Mouse (Mus musculus): Measurements from ENCODE around the gene Ccdc162.

Gene Ccdc162

GRCm38 (mm10) chr10:41576328-41576833 is 140.1 kb downstream of the Ccdc162 start:
- Histone ChIP-seq H3K4me3 (replicated peaks; ENCODE audit: low read length) (no peak overlapping the region), H3K36me3 (ENCODE audit: insufficient read depth, low read length) (no peaks in the 10 kb centered on the region), H3K9me3 (ENCODE audit: low read length) (no peaks in the 10 kb centered on the region), H3K27me3 (ENCODE audit: insufficient read depth, low read length) (no peaks in the 10 kb centered on the region), H3K4me1 (replicated peaks; ENCODE audit: low read depth, low read length) (peaks cover 9% of the 10 kb centered on the region)
- TF ChIP-seq CTCF (conservative IDR thresholded peaks at IDR 0.05; ENCODE audit: low read length): no peak

GRCm38 (mm10) chr10:41575451-41576327 is 140.7 kb downstream of the Ccdc162 start:
- no peak for TF ChIP-seq POU5F1 (IDR thresholded peaks at IDR 0.05; ENCODE audit: borderline replicate concordance, low read length)
- TF ChIP-seq CTCF (conservative IDR thresholded peaks at IDR 0.05; ENCODE audit: low read length): no peak
- no peak for TF ChIP-seq NANOG (IDR thresholded peaks at IDR 0.05; ENCODE audit: borderline replicate concordance, low read length)
- H3K4me1 ChIP-seq (replicated peaks; ENCODE audit: low read depth, low read length): peaks cover 5% of the 10 kb centered on the region
- H3K4me3 ChIP-seq (replicated peaks; ENCODE audit: low read length): no peak overlapping the region
- H3K9me3 ChIP-seq (ENCODE audit: low read length): no peaks in the 10 kb centered on the region
- H3K36me3 ChIP-seq (ENCODE audit: insufficient read depth, low read length): no peaks in the 10 kb centered on the region
- no peaks in the 10 kb centered on the region for H3K27me3 ChIP-seq (ENCODE audit: insufficient read depth, low read length)

- H3K27me3 ChIP-seq (ENCODE audit: insufficient read depth, low read length): no peaks in the 10 kb centered on the region
- TF ChIP-seq POU5F1 (IDR thresholded peaks at IDR 0.05; ENCODE audit: borderline replicate concordance, low read length) (no peak), CTCF (conservative IDR thresholded peaks at IDR 0.05; ENCODE audit: low read length) (no peak), NANOG (IDR thresholded peaks at IDR 0.05; ENCODE audit: borderline replicate concordance, low read length) (no peak)
- no peak overlapping the region for H3K4me3 ChIP-seq (replicated peaks; ENCODE audit: low read length)
- H3K9me3 ChIP-seq (ENCODE audit: low read length): no peaks in the 10 kb centered on the region
- peaks cover 3% of the 10 kb centered on the region; the same call in 1 of the 2 replicates for H3K4me1 ChIP-seq (replicated peaks; ENCODE audit: low read depth, low read length)
- H3K36me3 ChIP-seq (ENCODE audit: insufficient read depth, low read length): no peaks in the 10 kb centered on the region
Observed at GRCm38 (mm10) chr10:41573190-41573589, 143.2 kb downstream of the Ccdc162 start.

GRCm38 (mm10) chr10:41572274-41572673 is 144.2 kb downstream of the Ccdc162 start:
- no peak for TF ChIP-seq CTCF (conservative IDR thresholded peaks at IDR 0.05; ENCODE audit: low read length)
- TF ChIP-seq NANOG (IDR thresholded peaks at IDR 0.05; ENCODE audit: borderline replicate concordance, low read length): no peak
- no peak for TF ChIP-seq POU5F1 (IDR thresholded peaks at IDR 0.05; ENCODE audit: borderline replicate concordance, low read length)
- no peaks in the 10 kb centered on the region for H3K9me3 ChIP-seq (ENCODE audit: low read length)
- peaks cover 3% of the 10 kb centered on the region; the same call in 1 of the 2 replicates for H3K4me1 ChIP-seq (replicated peaks; ENCODE audit: low read depth, low read length)
- no peak overlapping the region for H3K4me3 ChIP-seq (replicated peaks; ENCODE audit: low read length)
- H3K27me3 ChIP-seq (ENCODE audit: insufficient read depth, low read length): no peaks in the 10 kb centered on the region
- no peaks in the 10 kb centered on the region for H3K36me3 ChIP-seq (ENCODE audit: insufficient read depth, low read length)

GRCm38 (mm10) chr10:41571065-41571464 is 145.4 kb downstream of the Ccdc162 start:
- no peaks in the 10 kb centered on the region for H3K9me3 ChIP-seq (ENCODE audit: low read length)
- no peak for TF ChIP-seq POU5F1 (IDR thresholded peaks at IDR 0.05; ENCODE audit: borderline replicate concordance, low read length)
- no peak for TF ChIP-seq NANOG (IDR thresholded peaks at IDR 0.05; ENCODE audit: borderline replicate concordance, low read length)
- no peak for TF ChIP-seq CTCF (conservative IDR thresholded peaks at IDR 0.05; ENCODE audit: low read length)
- no peaks in the 10 kb centered on the region for H3K27me3 ChIP-seq (ENCODE audit: insufficient read depth, low read length)
- peaks cover 6% of the 10 kb centered on the region for H3K4me1 ChIP-seq (replicated peaks; ENCODE audit: low read depth, low read length)
- no peak overlapping the region for H3K4me3 ChIP-seq (replicated peaks; ENCODE audit: low read length)
- no peaks in the 10 kb centered on the region for H3K36me3 ChIP-seq (ENCODE audit: insufficient read depth, low read length)

- Histone ChIP-seq H3K36me3 (ENCODE audit: insufficient read depth, low read length) (no peaks in the 10 kb centered on the region), H3K9me3 (ENCODE audit: low read length) (no peaks in the 10 kb centered on the region), H3K4me3 (replicated peaks; ENCODE audit: low read length) (no peak overlapping the region), H3K4me1 (replicated peaks; ENCODE audit: low read depth, low read length) (peaks cover 19% of the 10 kb centered on the region), H3K27me3 (ENCODE audit: insufficient read depth, low read length) (no peaks in the 10 kb centered on the region)
- TF ChIP-seq POU5F1 (IDR thresholded peaks at IDR 0.05; ENCODE audit: borderline replicate concordance, low read length) (no peak), NANOG (IDR thresholded peaks at IDR 0.05; ENCODE audit: borderline replicate concordance, low read length) (no peak), CTCF (conservative IDR thresholded peaks at IDR 0.05; ENCODE audit: low read length) (no peak)
Observed at GRCm38 (mm10) chr10:41568306-41568705, 148.1 kb downstream of the Ccdc162 start.

- peak overlapping the region; percentile 65 for H3K4me3 ChIP-seq (replicated peaks; ENCODE audit: low read length)
- H3K9me3 ChIP-seq (ENCODE audit: low read length): peaks cover 11% of the 10 kb centered on the region
- H3K4me1 ChIP-seq (replicated peaks; ENCODE audit: low read depth, low read length): peaks cover 18% of the 10 kb centered on the region
- H3K36me3 ChIP-seq (ENCODE audit: insufficient read depth, low read length): no peaks in the 10 kb centered on the region
- TF ChIP-seq POU5F1 (IDR thresholded peaks at IDR 0.05; ENCODE audit: borderline replicate concordance, low read length) (no peak), NANOG (IDR thresholded peaks at IDR 0.05; ENCODE audit: borderline replicate concordance, low read length) (no peak), CTCF (conservative IDR thresholded peaks at IDR 0.05; ENCODE audit: low read length) (no peak)
- H3K27me3 ChIP-seq (ENCODE audit: insufficient read depth, low read length): no peaks in the 10 kb centered on the region
Observed at GRCm38 (mm10) chr10:41565141-41565540, 151.3 kb downstream of the Ccdc162 start.

- H3K4me3 ChIP-seq (replicated peaks; ENCODE audit: low read length): no peak overlapping the region
- peaks cover 4% of the 10 kb centered on the region for H3K36me3 ChIP-seq (ENCODE audit: insufficient read depth, low read length)
- no peaks in the 10 kb centered on the region for H3K27me3 ChIP-seq (ENCODE audit: insufficient read depth, low read length)
- no peak for TF ChIP-seq POU5F1 (IDR thresholded peaks at IDR 0.05; ENCODE audit: borderline replicate concordance, low read length)
- no peak for TF ChIP-seq NANOG (IDR thresholded peaks at IDR 0.05; ENCODE audit: borderline replicate concordance, low read length)
- TF ChIP-seq CTCF (conservative IDR thresholded peaks at IDR 0.05; ENCODE audit: low read length): no peak
- H3K9me3 ChIP-seq (ENCODE audit: low read length): peaks cover 22% of the 10 kb centered on the region
- peaks cover 20% of the 10 kb centered on the region for H3K4me1 ChIP-seq (replicated peaks; ENCODE audit: low read depth, low read length)
Observed at GRCm38 (mm10) chr10:41561701-41562395, 154.6 kb downstream of the Ccdc162 start.
